Mouse (Mus musculus) bone marrow, adult 2 months (tissue): ENCODE measurements around the gene Pdgfa. TPM values are rescaled to one million over a fixed set of nuclear protein-coding genes. Genes with fewer than 3 reads are reported as not detected.

Experiments used
- H3K27ac ChIP-seq: fragments of 200-500 bp; 2 replicates; pipeline ENCODE4 v1.5.1; 2012; ENCODE audit warnings: low read depth, mild to moderate bottlenecking, control low read depth, inconsistent platforms, low read length; ENCODE audit not compliant: control insufficient read depth, poor library complexity, insufficient read depth
- H3K4me1 ChIP-seq: fragments of 200-500 bp; 2 replicates; pipeline ENCODE4 v1.6.1; 2011; ENCODE audit warnings: low read length; ENCODE audit not compliant: control insufficient read depth, insufficient read depth
- H3K4me3 ChIP-seq: fragments of 200-500 bp; replicated peaks from 2 replicates; pipeline ENCODE3; 2011; ENCODE audit warnings: mild to moderate bottlenecking, low read depth, low read length, control low read depth; ENCODE audit not compliant: control insufficient read depth
- CTCF ChIP-seq: fragments of 200-500 bp; IDR thresholded peaks from 2 replicates; pipeline ENCODE4 v1.5.1; 2011; ENCODE audit warnings: low read length, control low read depth; ENCODE audit not compliant: control insufficient read depth, insufficient read depth
- POLR2A ChIP-seq: fragments of 200-500 bp; IDR thresholded peaks from 2 replicates; pipeline ENCODE4 v1.6.1; 2011; ENCODE audit warnings: low read depth, mild to moderate bottlenecking, control low read depth, low read length, borderline replicate concordance; ENCODE audit not compliant: control insufficient read depth
- WGBS: fragments of 180-500 bp; shearing (Covaris S2); methylation state at CpG from one replicate; pipeline ENCODE4 v1.1.7; 2018; 5-methylcytosine and 5-hydroxymethylcytosine counted together
- polyA plus RNA-seq: library from polyadenylated mRNA; stranded (reverse); fragments of >200 nt; gene quantifications from 2 replicates; pipeline ENCODE4 v1.2.4, GENCODE M21; 2011; ENCODE audit warnings: low replicate concordance; ENCODE audit not compliant: missing spikeins, insufficient read depth, insufficient read length

Pdgfa gene
- polyA plus RNA-seq, 1 experiment, result 6.8 TPM

DNA sequence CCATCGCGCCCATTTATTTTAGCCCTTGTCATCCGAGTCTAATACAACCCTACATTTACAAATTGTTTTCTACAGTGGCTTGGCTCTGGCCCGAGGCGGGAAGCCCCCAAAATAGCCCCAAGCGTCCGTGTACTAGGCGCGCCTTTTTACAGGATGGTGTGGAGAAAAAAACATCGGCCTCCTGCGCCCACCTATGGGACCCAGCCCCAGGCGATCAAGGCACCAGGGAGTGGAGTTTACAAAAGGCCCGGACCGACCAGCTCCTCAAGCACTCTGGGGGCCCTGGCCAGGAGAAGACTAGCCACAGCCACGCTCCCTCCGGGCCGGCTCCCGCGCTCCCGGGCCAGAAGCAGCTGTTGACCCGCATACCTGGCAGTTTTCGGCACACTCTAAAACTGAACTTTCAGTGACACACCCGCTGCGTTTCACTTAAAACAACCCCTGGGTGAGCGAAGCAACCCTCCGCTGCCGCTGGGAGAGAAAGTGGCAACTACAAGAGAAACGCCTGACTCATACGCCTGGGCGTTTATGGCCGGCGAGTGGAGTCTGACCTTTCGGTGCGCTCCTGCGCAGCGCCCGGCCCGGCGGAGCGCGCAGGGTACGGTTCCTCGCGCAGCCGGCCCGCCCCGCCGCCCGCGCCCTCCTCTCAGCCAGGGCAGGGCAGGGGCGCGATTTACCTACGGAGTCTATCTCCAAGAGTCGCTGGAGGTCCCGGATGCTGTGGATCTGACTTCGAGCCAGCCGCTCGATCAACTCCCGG, 4.4 kb downstream of the Pdgfa start:
- Histone ChIP-seq H3K27ac (no peak overlapping the region; the same call in 1 of the 2 replicates), H3K4me3 (no peak overlapping the region), H3K4me1 (no peaks in the 10 kb centered on the region)
- TF ChIP-seq CTCF (no peak), POLR2A (no peak)
- WGBS, result 8% methylated on average over 59 of the region's 59 CpGs

DNA sequence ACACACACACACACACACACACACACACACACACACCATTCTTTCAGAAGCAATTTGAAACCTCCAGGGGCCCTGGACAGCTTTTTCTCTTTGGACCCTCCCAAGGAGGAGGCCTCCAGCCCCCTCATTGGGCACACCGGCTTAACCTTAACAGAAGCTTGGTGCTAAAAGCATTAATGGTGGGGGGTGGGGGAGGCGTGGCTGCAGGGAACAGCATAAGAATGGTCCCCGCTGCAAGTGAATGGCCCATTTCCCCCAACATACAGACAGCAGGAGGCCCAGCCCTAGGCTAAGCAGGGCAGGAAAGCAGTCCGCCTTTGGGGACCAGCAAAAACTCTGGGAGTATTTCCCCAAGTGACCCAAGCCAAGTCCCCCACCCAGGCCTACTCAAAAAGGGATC, 5.4 kb downstream of the Pdgfa start:
- TF ChIP-seq CTCF (no peak), POLR2A (no peak)
- Histone ChIP-seq H3K4me3 (no peak overlapping the region), H3K4me1 (no peaks in the 10 kb centered on the region), H3K27ac (no peak overlapping the region)
- 80% methylated on average over 4 of the region's 4 CpGs for WGBS

DNA sequence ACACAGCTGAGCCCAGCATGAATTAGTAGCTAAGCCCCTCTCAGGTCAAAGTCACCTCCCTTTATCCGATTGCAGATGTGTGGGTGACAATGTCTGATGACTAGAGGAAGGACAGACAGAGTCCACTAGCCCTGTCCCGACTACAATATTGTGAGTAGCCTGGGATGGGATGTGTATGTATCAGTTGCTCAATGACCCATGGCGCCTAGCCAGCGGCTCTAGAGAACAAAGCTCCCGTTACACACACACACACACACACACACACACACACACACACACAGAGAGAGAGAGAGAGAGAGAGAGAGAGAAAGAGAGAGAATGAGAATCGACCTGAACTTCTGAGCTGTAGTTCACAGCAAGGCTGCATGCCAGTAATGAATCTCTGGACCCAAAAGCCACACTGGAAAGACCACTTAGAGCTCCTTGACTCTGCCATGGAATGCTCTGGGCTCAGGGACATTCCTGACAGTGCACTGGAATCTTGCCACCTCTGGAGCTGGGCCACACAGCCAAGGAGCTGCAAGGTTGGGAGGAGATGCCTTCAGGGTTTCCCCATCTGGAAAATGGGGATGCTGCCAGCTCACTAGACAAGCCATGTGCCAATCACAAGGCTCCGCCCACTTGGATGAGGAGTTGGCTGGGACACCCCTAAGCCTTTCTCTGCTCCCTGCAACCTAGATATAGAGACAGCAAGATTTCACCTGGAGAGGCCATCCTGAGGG, 6.3 kb downstream of the Pdgfa start:
- TF ChIP-seq CTCF (no peak), POLR2A (no peak)
- 65% methylated on average over 7 of the region's 7 CpGs for WGBS

DNA sequence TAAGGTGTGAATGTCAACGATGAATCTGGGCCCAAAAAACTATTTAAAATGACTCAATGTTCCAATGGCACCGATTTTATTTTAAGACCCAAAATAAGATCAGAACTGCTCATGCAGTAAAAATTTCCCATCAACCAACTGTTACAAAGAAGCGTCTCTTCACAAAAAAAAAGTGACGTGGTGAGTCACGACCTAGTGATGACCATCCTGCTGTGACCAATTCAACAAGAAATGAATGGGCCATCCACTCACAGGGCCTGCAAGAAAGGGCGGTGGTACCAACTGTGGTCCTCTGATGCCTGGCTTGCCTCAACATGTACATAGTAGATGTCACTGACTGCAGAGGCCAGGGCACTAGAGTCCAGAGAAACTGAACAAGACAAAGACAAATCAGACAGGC, 7.6 kb downstream of the Pdgfa start:
- no peak overlapping the region for H3K27ac ChIP-seq
- H3K4me1 ChIP-seq, result no peaks in the 10 kb centered on the region
- WGBS, result 82% methylated on average over 6 of the region's 6 CpGs
- no peak for TF ChIP-seq CTCF
- no peak for TF ChIP-seq POLR2A
- H3K4me3 ChIP-seq, result no peak overlapping the region

More for the DNA sequence above, 6.3 kb downstream of the Pdgfa start:
- Histone ChIP-seq H3K27ac (no peak overlapping the region), H3K4me1 (no peaks in the 10 kb centered on the region), H3K4me3 (no peak overlapping the region)

DNA sequence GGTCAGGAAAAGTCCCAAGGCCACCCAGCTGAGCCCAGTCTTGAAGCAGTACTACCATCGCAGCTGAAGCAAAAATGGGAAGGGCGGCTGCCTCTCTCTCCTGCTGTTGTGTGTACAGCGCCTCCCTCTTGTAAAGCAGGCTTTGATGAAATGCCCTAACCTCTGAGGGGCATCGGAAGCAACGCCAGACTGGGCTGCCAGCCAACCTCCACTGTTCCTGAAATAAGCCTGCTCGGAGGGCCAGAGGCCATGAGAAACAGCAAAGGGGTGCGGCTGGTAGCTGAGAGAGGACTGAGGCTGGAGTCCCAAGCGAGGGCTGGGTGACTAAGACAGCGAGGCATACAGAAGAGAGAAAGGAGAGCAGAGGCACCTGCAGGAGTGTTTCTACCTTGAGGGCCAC, 8.4 kb downstream of the Pdgfa start:
- Histone ChIP-seq H3K4me3 (no peak overlapping the region), H3K4me1 (no peaks in the 10 kb centered on the region), H3K27ac (no peak overlapping the region)
- no peak for TF ChIP-seq POLR2A
- no peak for TF ChIP-seq CTCF
- 39% methylated on average over 9 of the region's 9 CpGs for WGBS

DNA sequence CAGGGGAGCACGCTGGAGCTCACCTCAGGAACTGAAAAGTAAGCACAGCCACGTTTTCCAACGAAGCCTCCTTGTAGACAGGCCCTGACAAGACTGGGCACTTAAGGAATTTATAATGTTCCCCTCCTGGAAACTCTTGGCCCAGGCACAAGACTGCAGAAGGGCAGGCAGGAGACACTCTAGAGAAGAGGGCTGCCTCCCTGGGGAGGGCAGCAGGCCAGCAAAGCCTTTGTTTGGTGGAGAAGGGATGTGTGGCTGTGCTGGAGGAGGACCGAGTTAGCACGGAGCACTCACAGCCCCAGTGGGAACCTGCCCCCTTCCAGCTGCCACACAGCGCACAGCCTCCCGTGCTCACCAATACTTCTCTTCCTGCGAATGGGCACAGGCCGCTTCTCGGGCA, 9.2 kb downstream of the Pdgfa start:
- WGBS, result 71% methylated on average over 10 of the region's 10 CpGs
- H3K27ac ChIP-seq, result no peak overlapping the region
- no peaks in the 10 kb centered on the region for H3K4me1 ChIP-seq
- H3K4me3 ChIP-seq, result no peak overlapping the region
- TF ChIP-seq POLR2A, result no peak
- no peak for TF ChIP-seq CTCF

DNA sequence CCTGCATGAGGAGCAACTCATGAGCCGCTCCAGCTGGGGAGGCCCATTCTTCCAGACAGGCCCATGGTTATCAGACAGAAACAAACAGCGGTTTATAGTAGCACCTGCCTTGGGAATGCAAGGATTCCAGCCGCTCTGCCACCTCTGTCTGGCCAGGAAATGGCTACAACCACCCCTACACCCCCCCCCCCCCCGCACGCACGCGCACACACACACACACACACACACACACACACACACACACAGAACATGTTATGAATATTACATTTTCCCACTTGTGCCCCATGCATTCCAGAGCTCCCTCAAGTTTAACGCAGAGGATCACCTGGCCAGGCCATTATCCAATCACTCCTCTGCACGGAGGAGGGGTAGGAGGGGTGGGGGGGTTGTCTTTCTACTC, 15.2 kb downstream of the Pdgfa start:
- Histone ChIP-seq H3K4me1 (no peaks in the 10 kb centered on the region), H3K4me3 (no peak overlapping the region), H3K27ac (no peak overlapping the region)
- no peak for TF ChIP-seq CTCF
- TF ChIP-seq POLR2A, result no peak
- 85% methylated on average over 9 of the region's 9 CpGs for WGBS

DNA sequence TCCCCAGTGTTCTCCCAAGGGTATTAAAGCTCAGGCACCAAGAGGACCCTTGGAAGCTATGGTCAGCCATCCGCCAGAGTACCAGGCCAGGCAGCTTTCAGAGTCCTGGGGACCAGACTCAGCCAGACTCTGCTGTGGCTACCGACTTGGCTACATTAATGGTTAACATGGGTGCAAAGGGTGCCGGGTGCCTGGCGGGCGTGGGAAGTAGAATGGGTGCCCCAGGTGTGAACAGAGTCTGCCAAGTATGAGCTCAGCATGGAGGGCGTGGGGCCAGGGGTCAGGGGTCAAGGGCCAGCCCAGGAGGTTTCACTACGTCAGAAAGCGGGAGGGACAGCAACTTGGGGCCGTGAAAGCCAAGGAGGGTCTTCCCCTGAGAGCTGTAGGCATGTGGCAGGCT, 16.6 kb downstream of the Pdgfa start:
- H3K27ac ChIP-seq, result no peak overlapping the region
- H3K4me3 ChIP-seq, result no peak overlapping the region
- no peaks in the 10 kb centered on the region for H3K4me1 ChIP-seq
- TF ChIP-seq CTCF (no peak), POLR2A (no peak)
- 85% methylated on average over 9 of the region's 9 CpGs for WGBS

DNA sequence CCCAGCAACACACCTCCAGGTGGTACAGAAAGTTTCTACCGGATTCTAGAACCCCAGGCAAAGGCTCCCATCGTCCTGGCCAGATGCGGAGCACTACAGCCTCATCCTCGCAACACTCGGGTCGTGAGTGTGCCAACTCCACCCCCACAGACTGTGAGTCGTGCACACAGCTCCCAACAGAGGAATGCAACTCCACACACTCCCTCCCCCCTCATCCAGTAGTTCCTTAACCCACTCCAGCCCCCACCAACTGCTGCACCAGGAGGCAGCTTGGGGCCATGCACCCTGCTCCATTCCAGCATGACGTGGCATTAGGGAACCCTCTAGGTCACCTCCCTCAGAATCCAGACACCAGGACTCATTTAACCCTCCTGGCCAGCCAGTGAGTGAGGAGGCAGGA, 17.3 kb downstream of the Pdgfa start:
- Histone ChIP-seq H3K4me3 (no peak overlapping the region), H3K27ac (no peak overlapping the region), H3K4me1 (no peaks in the 10 kb centered on the region)
- 84% methylated on average over 8 of the region's 8 CpGs for WGBS
- TF ChIP-seq CTCF (no peak), POLR2A (0 out of 2 replicates have a peak, but pooled peaks have one; percentile 8)
